ENCODE assay signal across 26 mouse cellular contexts in the genomic region with DNA sequence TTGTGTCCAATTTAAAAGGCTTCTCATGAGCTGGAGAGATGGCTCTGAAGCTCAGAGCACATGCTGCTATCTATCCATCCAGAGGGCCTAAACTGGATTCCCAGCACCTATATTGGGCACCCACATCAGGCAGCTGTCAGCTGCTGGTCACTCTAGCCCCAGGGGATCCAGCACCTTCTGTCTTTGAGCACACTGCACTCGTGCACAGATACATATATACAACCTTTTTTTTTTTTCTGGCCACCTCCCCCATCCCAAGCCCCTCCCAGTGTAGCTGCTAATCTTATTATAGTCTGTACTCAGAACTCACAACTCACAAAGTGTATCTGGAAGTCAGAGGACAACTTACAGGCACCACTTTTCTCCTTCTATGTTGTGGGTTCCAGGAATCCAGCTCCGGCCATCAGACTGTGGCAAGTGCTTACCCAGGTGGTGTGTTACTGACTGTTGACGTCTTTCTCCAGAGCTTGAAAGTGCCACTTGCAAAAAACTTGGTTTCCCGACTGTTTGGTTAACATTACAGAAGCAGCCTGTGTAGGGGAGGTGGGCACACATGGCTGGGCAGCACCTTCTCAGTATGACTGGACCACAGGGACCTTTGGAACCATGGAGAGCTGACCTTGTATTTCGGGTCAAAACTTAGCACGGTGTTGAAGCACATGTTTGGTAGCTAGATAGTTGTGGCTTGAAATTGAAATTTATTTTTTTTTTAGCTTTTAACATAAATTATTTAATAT.
"Had no signal": no experiment of that assay in that cellular context is flagged by ENCODE, and none has a peak within 500 bp of the region (broad histone marks: within the 10 kb centered on the region; RNA-seq: fewer than 3 reads in every experiment).

No protein-coding gene starts in this region.

- H3K27ac ChIP-seq: gastrocnemius, adult 2 months; heart, adult 2 months; heart, embryonic 13.5 days; heart, embryonic 15.5 days; hindbrain, embryonic 10.5 days; hindbrain, embryonic 12.5 days; hindbrain, embryonic 14.5 days; intestine, embryonic 15.5 days; layer of hippocampus, adult 2 months; left cerebral cortex, adult 2 months; limb, embryonic 10.5 days; limb, embryonic 12.5 days; liver, embryonic 13.5 days had no signal

- H3K4me2 ChIP-seq: heart, embryonic 11.5 days; heart, embryonic 13.5 days; heart, embryonic 15.5 days; hindbrain, embryonic 12.5 days; hindbrain, embryonic 14.5 days; intestine, embryonic 15.5 days; limb, embryonic 12.5 days; liver, embryonic 11.5 days; liver, embryonic 13.5 days had no signal

- H3K27me3 ChIP-seq: hindbrain, embryonic 12.5 days; intestine, embryonic 15.5 days; limb, embryonic 12.5 days; liver, embryonic 13.5 days had no signal

- H3K4me1 ChIP-seq: heart, embryonic 13.5 days; heart, embryonic 15.5 days; hindbrain, embryonic 10.5 days; hindbrain, embryonic 12.5 days; intestine, embryonic 15.5 days; limb, embryonic 10.5 days; limb, embryonic 12.5 days; liver, embryonic 13.5 days had no signal

- DNase-seq: gastrocnemius, adult 2 months; gastrocnemius, postnatal 10 days; gastrocnemius, postnatal 25 days; heart, adult 2 months; heart, postnatal 4 days; kidney, adult 18-20 months; kidney, adult 9 months; kidney, postnatal 25 days; kidney, postnatal 4 days; liver; liver, embryonic 13.5 days had no signal

- H3K9ac ChIP-seq: heart, embryonic 13.5 days; heart, embryonic 15.5 days; hindbrain, embryonic 12.5 days; hindbrain, embryonic 14.5 days; intestine, embryonic 15.5 days; limb, embryonic 12.5 days; liver, embryonic 13.5 days had no signal

- H3K9me3 ChIP-seq: heart, embryonic 13.5 days; heart, embryonic 15.5 days; hindbrain, embryonic 10.5 days; hindbrain, embryonic 12.5 days; intestine, embryonic 15.5 days; limb, embryonic 10.5 days; limb, embryonic 12.5 days; liver, embryonic 13.5 days had no signal

- H3K4me3 ChIP-seq: gastrocnemius, adult 2 months; heart, adult 2 months; heart, embryonic 13.5 days; heart, embryonic 15.5 days; hindbrain, embryonic 10.5 days; hindbrain, embryonic 12.5 days; intestine, embryonic 15.5 days; layer of hippocampus, adult 2 months; left cerebral cortex, adult 2 months; limb, embryonic 10.5 days; limb, embryonic 12.5 days; liver, embryonic 13.5 days had no signal

- ATAC-seq: hindbrain, embryonic 16.5 days; inflammation-experienced regulatory T-cells, adult 6 months; intestine, embryonic 15.5 days; intestine, postnatal 0 days had no signal
